Mouse (Mus musculus): Measurements from ENCODE around the gene Gm10320.
A peak's percentile ranks its signal among the peaks of the same experiment; 100 is the strongest.

Gene Gm10320

DNA sequence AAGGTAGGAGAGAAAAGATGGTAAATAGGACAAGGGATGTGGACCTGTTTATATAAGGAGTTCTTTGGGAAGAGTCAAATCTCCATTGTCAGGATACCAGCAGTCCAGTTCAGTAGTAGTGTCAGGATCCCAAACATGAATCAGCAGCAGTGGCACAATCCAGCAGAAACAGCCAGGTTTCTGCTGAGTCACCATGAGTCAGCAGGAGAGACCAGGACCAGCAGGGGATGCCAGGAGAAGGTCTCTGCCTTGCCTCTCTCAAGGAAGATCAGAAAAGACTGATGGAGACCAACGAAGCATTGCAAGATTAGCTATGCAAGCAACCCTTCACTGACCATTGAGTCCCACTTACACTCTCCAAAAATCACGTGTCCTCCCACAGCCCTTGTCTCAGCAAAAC lies 35.4 kb downstream of the Gm10320 start:
- peak; percentile 64 for DNase-seq (ENCODE audit: low read depth)

- DNase-seq (ENCODE audit: low read depth): no peak
Observed at GRCm38 (mm10) chr13:98455646-98456045, 36.2 kb downstream of the Gm10320 start.

- DNase-seq (ENCODE audit: low read depth): no peak
Observed at GRCm38 (mm10) chr13:98454224-98454967, 37.4 kb downstream of the Gm10320 start.

- DNase-seq (ENCODE audit: low read depth): peak; percentile 73
Observed at GRCm38 (mm10) chr13:98453146-98453545, 38.7 kb downstream of the Gm10320 start.

- DNase-seq (ENCODE audit: low read depth): no peak
Observed at GRCm38 (mm10) chr13:98448696-98449095, 43.1 kb downstream of the Gm10320 start.

DNA sequence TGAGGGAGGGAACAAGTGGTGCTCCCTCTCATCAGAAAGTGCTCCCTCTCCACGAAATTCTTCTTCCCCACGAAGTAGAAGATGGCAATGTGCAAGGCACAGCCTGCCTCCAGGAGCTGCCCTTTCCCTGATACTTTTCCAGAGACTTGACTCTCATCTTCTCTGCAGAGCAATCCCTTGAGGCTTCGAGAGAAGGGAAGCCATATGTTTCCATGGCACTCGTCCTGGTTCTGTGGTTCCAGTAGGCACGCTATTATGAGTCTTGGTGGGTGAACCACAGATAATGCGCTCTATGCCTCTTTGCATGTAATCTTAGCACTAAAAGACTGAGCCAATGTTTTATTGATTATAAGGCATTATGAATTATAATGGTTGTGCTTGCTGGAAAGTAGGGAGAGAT lies 44.1 kb downstream of the Gm10320 start:
- DNase-seq (ENCODE audit: low read depth): no peak

DNA sequence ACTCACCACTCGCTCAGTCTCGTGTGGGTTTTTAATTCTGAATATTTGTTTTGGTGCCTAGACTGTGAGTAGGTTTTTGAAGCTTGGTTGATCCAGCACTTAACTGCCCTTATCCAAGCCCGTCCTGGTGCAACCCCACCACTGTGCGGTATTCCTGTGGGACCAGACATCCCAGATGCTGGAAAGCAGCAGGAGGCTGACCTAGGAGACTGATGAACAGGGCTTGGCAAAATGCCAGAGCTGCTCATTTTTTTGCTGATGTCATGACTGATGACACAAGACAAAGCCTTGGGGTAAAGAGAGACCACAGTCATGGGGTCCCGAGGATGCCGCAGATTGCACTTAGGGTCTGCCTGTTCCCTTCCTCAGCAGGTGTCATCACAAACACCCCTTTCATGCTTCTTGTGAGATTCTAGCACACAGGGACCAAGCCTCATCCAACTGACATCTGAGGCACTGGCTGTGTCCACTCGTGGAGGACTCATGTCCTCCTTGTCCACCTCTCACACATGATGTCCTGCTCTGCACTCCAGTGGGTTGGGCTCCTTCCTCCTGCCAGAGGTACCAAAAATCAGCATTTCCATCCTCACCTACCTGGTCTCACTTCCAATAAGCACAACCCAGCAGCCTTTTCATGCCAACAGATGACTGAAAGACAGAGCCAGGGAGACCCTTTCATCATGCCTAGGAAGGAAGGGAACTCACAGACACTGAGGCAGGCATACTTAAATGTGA lies 46.2 kb downstream of the Gm10320 start:
- no peak for DNase-seq (ENCODE audit: low read depth)

DNA sequence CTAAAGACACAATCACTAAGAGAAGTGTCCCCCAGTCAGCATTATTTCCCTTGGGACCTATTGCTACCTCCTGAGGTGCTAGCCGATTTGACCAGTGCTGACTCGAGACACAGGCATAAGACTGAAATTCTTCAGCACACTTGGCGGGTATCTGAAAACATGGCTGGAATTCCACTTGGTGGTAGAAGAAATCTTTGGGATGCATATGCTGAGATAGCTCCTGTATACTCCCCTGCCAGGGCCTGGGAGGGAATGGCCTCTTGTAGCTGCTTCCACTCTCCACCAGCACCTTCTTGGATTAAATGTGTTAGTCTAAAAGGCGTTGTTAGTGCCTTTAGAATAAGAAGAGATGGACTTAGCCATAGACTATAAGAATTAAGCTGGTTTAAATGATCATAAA lies 50.8 kb downstream of the Gm10320 start:
- DNase-seq (ENCODE audit: low read depth): no peak

GRCm38 (mm10) chr13:98440293-98440952 lies 51.4 kb downstream of the Gm10320 start:
- peak; percentile 44 for DNase-seq (ENCODE audit: low read depth)

All from fibroblast of lung, adult 2 months (primary cell).